Mouse (Mus musculus) cerebellum, adult 8-10 months (tissue): ENCODE results near the gene Zfp219.

ENCODE experiments used
- DNase-seq: peaks from one replicate; pipeline ENCODE4 v3.0.0; 2022

The Zfp219 gene

DNA sequence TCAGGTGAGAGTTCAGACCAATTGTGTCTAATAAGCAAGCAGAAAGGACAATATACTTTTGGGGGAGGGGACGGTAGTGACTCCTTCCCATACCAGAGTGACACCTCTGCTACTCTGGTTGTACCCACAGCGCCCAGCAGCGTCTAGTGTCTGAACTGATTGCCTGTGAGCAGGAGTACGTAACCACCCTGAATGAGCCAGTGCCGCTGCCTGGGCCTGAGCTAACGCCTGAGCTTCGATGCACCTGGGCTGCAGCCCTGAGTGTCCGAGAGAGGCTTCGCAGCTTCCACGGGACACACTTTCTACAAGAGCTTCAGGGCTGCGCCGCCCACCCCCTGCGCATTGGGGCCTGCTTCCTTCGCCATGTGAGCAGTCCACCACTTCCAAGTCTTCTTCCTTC, 23.1 kb downstream of the Zfp219 start:
- DNase-seq = no peak

DNA sequence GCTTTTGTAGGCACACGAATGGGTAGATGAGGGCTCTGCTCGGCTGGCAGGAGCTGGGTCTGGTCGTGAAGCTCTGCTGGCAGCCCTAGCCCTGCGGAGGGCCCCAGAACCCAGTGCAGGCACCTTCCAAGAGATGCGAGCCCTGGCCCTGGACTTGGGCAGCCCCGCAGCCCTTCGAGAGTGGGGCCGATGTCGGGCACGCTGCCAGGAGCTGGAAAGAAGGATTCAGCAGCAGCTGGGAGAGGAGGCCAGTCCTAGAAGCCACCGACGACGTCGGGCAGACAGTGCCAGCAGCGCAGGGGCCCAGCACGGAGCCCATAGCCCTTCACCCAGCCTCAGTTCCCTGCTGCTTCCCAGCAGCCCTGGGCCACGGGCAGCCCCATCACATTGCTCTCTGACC, 23.7 kb downstream of the Zfp219 start:
- no peak for DNase-seq

DNA sequence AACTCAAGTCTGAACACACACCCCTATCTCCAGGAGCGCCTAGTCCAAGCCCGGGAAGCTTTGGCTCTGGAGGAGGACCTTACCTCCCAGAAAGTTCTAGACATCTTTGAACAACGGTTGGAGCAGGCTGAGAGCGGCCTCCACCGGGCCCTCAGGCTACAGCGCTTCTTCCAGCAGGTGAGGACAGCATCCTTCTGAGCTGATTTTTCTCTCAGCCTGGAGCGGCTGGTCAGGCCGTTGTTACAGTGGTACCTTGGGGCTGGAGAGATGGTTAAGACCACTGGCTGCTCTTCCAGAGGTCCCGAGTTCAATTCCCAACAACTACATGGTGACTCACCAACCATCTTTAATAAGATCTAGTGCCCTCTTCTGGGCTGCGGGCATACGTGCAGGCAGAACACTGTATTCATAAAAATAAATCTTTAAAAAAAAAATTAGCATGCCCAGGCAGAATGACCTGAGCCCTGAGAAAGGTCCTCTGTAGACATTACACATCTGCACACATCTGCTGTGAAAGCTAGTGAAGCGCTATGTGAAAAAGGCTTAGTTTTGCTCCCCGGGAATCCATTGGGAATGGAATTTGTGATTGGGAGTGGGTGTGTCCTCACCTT, 24.2 kb downstream of the Zfp219 start:
- DNase-seq = no peak

DNA sequence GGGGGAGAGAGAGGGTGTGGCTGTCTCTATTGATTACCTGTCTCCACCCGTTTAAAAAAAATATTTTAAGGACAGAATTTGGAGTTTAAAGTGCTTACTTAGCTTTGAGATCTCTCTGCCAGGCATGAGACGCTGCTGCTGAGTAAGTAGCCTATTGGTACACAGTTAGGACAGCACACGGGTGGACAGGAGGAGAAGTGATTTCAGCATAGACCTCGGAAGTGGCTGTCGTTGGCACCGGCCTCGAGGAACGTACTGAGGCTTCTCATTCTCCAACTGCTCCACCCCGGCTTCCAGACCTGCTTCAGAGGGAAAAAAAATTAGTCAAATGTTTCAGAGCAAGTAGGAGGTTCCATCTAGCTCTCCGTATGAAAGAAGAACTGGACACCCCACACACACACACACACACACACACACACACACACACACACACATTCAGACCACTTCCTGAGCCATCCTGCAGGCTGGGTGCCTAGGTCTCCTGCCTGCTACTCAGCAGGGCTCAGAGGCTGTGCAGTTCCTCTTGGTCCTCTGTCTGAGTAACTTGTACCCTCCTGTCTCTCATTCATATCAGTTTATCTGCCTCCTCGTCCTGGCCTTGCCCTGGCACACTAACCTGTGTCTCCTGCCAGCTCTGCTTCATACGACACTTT, 25.2 kb downstream of the Zfp219 start:
- no peak for DNase-seq

DNA sequence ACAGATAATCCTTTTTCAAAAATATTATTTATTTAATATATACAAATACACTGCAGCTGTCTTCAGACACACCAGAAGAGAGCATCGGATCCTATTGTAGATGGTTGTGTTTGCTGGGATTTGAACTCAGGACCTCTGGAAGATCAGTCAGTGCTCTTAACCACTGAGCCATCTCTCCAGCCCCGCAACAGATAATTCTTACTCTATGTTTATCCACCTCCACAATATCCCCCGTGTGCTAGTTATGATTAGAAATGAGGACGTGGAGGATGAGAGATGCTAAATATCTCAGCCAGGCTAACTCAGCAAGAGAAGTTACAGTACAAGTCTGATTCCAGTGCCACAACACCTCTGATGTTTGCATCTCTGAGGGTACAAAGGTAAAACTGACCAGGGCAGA, 26.1 kb downstream of the Zfp219 start:
- no peak for DNase-seq

DNA sequence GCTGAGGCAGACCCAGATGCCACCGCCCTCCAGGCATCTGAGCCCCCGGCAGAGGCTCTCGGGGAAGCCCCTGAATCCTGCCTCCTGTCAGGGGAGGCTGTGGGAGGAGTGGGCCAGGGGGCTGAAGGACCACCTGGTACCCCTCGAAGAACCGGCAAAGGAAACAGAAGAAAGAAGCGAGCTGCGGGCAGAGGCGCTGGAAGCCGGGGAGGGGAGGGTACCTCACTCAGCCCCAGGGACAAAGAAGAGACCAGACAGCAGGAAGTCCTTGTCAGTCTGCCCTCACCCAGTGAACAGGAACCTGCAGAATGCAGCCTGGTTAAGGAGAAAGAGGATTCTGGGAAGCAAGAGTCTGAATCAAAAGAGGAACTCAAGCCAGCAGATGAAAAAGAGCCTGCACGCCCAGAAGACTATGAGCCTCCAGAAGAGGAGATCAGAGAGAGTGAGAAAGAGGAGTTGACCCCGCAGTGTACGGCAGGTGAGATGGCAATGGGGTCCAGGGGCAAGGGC, 31.0 kb downstream of the Zfp219 start:
- DNase-seq = no peak

DNA sequence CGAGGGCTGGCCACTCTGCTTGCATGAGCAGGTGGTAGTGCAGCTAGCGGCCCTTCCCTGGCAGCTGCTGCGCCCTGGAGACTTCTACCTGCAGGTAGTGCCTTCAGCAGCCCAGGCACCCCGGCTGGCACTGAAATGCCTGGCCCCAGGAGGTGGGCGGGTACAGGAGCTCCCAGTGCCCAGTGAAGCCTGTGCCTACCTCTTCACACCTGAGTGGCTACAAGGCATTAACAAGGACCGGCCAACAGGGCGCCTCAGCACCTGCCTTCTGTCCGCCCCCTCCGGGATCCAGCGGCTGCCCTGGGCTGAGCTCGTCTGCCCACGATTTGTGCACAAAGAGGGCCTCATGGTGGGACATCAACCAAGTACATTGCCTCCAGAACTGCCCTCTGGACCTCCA, 31.8 kb downstream of the Zfp219 start:
- DNase-seq = no peak

DNA sequence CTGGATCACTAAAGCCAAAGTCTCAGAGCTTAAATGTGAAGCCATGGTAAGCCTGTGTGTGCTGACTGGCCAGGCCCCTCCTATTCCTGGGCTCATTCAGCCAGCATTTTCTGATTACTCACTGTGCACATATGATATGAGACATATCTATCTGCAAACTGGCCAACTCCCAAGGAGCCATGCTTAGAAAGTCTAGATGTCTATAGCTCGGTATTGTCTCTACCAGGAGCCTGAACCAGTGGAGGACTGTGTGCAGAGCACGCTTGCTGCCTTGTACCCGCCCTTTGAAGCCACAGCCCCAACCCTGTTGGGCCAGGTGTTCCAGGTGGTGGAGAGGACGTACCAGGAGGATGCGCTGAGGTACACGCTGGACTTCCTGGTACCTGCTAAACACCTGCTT, 33.4 kb downstream of the Zfp219 start:
- no peak for DNase-seq

DNA sequence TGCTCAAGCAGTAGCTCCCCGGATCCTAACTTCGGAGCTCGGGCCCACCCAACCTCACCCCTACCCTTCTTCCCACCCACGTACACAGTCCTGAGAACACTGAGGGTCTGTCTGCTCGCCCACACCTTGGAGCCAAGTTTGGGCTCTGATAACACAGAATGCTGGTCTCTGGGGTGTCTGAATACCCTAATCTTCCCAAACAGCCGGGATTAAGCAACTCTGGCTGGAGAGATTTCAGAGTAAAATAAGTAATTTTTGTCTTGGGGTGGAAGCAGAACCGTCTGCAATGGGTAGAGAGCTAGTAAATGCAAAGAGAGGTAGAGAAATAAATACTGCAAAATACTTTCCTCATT, 34.4 kb downstream of the Zfp219 start:
- no peak for DNase-seq

DNA sequence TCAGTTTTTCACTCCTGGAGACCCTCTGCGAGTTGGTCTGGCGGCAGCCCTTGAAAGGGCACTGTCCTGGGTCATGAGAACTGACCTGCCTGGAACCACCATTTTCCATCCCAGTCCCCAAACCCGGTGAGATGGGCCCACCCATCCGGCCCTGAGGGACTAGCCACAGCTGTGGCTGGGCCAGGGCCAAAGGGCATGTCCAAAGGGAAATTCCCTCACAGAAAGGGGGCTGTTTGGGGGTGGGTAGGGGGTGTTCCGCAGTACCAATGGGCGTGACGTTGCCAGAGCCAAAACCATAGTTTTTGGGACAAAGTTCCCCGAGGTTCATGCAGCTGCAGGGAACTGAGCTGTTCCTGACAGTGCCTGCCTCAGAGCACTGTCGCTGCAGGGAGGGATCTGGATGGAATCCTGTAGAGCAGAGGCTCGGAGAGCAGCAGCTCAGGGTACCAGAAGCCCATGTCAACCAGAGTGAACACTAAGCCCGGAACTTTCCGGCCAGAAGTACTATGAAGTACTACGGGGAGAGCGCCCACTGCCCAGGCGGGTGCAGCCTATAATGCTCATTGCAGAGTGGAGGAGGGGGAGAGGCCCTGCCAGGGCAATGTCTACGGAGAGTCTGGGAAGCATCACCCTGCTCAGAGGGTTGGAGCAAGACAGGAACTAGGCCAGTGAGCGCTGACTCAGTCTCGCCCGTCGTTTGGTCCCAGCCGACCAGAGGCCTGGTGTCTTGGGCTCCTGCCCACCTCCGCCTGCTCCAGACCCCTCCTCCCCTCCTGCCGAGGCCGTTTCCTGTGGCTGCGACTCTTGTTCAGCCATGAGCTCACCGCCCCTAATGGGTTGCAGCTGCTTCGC, 35.0 kb downstream of the Zfp219 start:
- peak; percentile 57 for DNase-seq

DNA sequence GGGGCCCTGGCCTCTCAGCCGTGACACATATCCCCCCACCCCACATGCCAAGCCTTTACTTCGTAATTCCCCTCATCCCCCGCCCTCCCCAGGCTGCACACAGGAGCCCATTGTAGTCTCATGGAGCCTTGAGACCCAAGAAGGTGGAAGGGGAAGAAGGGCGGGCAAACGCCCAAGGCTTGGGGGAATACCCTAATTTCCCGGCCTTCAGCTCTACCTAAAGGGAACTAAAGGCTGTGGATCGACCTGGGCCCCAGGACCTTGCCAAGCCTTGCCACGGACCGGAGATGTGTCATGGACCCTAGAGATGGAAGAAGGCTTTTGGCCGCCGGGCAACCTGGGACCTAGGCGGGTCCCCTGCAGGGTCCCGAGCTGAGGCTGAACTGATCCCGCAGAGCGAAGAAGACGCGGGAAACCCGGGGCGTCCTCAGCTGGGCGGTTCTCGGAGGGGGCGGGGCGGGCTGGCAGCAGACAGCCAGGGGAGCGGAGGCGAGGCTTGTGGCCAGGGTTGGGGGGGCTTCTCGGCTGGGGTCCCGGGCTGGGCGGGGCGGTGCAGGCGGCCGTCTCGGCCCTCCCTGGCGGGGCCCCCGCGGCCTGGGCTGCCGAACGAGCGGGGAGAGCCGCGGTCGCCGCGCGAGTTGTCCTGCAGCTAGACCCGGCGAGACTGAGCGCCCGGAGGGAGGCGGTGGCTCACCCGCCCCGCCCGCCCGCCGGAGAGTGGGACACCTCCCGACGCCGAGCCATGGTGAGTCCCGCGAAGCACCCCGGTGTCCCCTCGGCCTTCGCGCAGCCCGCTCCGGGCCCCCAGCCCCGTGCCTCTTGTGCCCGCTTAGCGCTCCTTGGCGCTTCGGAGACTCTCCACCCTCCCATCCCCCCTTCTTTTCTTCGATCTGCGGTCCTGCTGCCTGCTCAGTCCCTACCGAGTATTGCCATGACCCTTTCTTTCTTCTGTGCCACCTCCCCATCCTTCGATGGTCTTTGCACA, 36.0 kb downstream of the Zfp219 start, which contains the start of gene Arhgef40:
Gene Arhgef40 (plus strand): TSS at position 473 of the 985 bp plus-strand sequence.
- peak; percentile 52 for DNase-seq

DNA sequence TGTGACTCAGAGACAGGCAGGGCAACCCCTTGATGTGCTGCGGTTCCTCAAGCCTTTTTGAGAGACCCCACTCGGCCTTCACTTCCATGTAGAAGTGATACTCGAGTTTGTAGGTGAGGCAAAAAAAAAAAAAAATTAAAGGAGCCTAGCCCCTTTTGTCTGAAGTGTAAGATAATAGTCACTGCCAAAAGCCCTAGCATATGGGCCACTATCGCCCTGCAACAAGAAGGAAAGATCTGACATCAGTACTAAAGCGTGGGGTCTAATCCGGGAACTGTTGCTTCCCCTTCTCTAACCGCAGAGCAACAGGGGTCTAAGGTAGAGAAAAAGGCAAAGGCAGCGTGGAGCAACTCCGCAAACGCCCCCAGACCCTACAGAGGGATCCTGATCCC, 36.7 kb downstream of the Zfp219 start:
- DNase-seq = no peak

DNA sequence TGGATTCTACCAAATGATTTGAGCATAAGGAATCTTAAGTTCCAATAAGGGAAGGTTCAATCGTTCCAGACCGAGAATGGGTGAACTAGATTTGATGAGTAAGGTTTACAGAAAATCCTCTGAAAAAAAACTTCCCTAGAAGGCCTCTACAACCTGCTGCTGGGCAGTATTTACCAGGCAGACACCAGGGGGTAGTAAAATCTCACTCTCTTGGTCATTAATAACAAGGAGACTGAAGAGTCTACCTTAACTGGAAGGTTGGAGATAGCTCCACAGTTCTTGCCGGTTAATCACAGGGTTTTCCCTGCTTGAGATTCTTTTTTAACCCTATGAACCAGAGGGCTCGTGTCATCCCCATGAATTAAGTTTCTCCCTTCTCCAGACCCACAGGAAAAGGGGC, 37.3 kb downstream of the Zfp219 start:
- no peak for DNase-seq

DNA sequence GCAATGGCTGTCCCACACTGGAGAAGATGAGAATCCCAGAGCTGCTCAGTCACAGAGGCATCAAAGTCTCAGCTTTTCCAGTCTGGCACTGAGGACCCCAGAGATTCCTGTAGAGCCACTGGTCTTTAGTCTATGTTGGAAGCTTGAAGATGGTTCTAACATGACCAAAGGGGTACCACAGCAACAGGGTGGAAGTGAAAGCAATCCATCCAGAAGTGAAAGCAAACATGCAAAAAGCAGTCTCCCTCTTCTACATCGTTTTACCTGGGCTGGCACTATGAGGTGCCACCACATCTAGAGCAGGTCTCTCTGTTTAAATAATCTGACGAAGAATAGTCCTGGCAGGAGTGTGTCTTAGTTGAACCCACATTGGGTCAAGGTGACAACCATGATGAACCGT, 41.3 kb downstream of the Zfp219 start:
- DNase-seq = no peak

DNA sequence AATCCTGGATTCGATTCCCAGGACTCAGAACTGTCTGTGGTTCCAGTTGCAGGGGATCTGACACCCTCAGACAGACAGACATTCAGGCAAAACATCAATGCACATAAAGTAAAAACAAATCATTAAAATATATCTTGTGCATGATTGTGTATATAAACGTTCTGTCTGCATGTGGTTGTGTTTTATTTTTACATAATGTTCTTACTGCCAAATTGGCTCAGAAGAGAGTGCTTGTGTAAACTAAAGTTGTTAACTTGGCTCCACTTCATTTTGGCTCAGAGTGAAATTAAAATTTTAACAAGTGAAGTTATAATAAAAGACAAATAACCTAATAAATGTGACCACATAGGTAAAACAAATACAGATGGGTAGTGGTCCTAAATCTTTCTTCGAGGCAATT, 53.1 kb downstream of the Zfp219 start:
- no peak for DNase-seq

DNA sequence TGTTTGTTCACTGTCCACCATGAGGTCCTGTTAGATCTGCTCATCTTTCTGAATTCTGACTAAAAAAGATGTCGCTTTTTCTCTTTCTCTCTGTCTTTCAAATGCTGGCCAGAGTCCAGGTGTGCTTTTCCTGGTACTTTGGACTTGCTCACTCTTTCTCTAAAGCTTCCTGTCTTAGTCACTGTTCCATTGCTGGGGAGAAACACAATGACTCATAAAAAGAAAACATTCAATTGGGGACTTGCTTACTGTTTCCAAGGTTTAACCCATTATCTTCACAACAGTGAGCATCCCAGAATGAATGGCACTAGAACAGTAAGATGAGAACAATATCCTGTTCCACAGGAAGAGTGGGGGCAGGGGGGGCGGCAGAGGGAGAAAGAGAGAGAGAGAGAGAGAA, 60.2 kb downstream of the Zfp219 start:
- DNase-seq = no peak
